Mouse (Mus musculus): Measurements from ENCODE around the gene Tcp11x2.

Tcp11x2 gene

DNA sequence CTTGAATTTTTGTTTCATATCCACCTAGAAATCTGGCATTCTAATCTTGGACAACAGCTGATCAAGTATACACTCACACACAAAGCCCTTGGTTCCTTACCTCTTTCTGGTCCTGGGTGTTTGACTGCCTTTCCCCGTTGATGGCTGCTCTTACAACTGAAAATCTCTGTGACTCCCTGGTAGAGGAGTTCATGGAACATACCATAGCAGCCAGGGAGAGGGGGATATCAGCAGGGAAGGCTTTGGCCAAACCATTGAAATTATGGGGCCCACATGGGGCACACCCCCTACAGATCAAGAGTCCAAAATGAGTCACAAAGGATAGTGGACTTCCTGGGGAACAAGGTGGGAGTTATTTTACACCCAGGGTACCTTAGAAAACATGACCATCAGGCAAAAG, at the start of gene Tcp11x2:
Tcp11x2 (minus strand) TSS at position 158 of the 400 bp plus-strand sequence.
- in situ Hi-C loops (cut with MboI, MseI), result no loop called here

DNA sequence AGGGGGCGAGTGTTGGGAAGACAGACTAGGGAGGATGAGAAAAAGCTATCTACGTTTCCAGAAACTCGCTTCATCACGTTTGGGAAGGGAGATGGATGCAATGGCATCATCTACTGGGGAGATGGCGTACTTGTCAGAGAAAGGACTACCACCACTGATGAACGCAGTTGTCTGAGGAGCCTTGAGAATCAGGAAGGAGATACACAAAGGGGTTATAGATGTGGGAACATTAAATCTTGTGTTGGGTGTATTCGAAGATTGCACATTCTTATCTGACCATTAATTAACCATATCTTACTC, 49.4 kb upstream of the Tcp11x2 start:
- in situ Hi-C loops (cut with MboI, MseI), result no loop called here

DNA sequence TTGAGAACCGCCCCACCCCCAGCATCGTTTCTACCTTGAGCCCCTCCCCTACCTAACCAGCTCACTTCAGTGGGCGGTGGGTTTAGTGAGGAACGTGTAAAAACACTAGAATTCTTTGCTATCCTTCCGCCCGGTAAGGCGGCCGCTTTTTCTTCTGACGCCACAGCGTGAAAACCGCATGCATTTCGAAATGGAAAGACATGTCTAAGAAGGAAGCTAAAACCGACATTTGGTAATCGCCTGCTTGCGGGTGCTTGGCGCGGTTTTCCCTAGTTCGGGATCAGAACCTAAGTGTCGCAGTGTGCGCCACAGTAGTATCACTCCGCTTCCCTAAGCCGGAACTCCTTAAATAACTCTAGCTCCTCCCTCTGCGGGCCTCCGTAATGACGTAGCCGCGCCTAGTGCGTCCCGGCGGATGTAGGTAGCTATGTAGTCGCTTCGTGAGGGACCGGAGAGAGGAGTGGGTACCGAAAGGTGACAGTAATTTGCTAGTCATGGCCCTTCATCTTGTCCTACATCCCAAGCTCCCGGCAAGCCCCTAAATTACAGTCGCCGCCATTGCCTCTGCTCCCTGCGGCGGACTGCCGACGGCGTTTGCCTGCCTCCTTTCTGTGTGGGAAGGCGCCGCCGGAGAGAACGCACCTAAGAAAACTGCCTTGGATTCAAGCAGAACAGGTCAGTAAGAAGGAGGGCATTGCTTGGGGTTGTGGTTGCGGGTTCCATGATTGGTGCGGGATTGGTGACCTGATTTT, 48.9 kb upstream of the Tcp11x2 start, which contains the start of the genes Armcx5 and Gprasp1:
Armcx5 (plus strand) TSS at position 430 of the 752 bp plus-strand sequence.
Gprasp1 (plus strand) TSS at position 430 of the 752 bp plus-strand sequence.
- in situ Hi-C loops (cut with MboI, MseI), result no loop called here

DNA sequence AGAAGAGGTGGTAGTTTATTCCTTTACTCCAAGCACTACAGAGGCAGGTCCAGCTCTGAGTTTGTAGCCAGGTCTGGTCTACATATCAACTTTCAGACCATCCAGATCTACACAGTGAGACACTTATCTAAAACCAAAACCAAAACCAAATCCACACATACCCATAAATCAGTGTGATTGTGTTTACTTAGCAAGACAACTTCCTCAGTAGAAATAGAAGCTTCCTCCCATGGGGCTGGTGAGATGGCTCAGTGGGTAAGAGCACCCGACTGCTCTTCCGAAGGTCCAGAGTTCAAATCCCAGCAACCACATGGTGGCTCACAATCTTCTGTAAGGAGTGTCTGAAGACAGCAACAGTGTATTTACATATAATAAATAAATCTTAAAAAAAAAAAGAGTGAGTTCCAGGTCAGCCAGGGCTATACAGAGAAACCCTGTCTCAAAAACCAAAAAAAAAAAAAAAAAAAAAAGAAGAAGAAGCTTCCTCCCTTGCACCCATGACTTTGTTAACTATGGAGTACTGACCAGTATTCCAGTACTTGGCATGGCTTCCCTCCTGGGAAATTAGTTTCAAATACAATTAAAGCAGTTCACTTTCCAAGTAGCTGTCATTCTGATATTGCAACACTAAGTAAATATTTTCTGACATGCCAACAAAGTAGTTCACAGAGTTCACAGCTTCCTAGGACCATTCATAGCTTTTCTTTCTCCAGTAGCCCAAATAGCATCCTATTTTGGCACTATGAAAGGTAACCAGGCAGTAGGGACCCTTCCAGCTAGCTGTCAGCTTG, 45.3 kb upstream of the Tcp11x2 start:
- in situ Hi-C loops (cut with MboI, MseI), result no loop called here

DNA sequence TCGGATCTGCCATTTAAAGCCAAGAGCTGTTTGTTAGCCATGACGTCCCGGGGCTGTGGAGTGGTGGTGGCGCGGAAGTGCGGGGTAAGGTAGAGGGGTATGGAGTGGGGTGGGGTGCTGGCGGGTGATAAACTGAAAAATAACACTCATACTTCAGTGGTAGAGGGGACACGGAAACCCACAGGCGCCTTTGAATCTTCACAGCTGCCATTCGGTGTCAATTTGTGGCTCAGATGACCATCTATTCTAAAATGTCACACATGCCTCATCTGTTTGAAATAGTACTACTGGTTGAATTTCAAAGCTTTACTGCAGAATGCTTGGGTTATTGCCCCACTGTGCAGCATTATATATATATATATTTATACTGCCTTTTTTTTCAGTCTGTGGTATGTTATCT, 31.6 kb upstream of the Tcp11x2 start, which contains the start of gene Tmsb15a:
Tmsb15a (minus strand) TSS at position 101 of the 400 bp plus-strand sequence.
- in situ Hi-C loops (cut with MboI, MseI), result loop anchor here (5.0 kb wide), 1 partner anchor 138 kb away; no protein-coding TSS in a partner anchor

DNA sequence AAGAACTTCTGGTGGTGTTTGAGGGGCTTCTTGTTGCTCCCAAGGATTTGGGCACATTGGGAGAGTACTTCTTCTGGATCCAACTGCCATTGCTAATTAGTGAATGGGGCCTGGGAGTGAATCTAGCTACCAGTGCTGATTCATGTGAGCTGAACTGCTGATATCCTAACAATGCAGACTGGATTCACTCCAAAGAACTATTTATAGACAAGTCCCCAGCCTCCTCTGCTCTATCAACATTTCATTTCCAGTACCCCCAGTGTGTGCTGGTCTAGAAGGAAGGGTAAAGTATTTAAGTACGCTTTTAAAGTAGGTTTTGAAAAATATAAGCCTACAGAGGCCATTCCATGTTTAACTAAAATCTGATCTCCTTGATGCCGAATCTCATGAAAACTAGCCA, 19.3 kb upstream of the Tcp11x2 start:
- in situ Hi-C loops (cut with MboI, MseI), result no loop called here

DNA sequence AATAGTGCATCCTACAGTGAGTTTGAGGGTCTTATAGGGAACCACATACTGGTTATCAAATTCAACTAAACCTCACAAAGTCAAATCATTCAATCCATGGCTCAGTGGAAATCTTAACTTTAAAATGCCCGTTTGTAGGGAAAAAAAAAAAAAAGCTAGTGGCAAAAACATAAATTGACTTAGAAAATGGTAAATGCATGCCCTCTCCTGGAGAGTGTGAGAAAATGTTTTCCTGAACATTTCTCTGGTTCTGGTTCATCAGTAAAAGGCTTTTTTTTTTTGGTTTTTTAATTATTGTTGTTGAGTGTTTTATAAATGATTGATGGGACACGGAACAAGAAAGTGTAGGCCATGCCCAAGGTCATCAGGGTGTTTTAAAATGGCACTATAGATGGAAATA, 10.8 kb upstream of the Tcp11x2 start:
- in situ Hi-C loops (cut with MboI, MseI), result no loop called here

DNA sequence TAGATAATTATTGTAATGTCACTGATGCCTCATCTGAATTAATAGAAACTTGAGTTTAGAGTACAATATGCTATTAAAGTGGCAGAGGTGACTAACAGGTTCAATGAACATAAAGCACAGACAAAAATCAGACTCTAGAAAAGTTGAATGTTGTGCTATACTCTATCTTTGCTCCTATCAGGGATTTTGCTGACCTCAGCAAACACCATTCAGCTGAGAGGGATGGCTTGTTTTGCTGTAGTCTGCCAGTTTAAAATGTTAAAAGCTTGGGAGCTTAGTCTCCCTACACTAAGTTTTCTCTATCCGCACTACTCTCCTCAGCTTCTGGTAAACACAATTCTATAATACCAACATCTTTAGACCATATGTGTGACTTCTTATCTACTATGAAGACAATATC, 9.5 kb upstream of the Tcp11x2 start:
- in situ Hi-C loops (cut with MboI, MseI), result no loop called here

DNA sequence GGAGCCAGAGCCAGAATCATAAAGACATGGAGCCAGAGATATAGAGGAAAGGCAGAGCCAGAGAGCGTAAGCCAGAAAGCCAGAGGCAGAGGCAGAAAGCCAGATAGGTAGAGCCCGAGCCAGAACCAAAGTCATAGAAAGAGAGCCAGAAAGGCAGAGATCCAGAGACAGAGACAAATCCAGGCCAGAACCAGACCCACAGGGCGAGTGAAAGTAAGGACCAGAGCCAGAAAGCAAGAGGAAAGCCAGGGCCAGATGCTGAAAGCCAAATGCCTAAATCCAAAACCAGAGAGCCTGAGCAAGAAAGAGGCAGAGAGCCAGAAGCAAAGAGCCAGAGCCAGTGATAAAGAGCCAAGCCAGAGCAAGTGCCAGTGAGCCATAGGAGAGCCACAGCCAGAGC, 5.8 kb downstream of the Tcp11x2 start:
- in situ Hi-C loops (cut with MboI, MseI), result no loop called here

DNA sequence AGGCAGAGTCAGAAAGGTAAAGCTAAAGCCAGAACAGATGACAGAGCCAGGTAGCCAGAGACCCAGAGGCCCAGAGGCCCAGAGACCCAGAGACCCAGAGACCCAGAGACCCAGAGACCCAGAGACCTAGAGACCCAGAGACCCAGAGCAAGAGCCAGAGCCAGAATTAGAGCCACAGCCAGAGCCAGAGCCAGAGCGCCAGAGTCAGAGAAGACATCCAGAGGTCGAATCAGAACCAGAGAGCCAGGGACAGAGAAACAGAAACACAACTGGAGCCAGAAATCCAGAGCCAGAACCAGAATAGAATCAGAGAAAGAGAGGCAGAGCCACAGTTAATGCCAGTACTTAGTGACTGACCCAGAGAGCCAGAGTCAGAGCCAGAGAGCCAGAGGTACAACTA, 11.7 kb downstream of the Tcp11x2 start:
- in situ Hi-C loops (cut with MboI, MseI), result no loop called here

DNA sequence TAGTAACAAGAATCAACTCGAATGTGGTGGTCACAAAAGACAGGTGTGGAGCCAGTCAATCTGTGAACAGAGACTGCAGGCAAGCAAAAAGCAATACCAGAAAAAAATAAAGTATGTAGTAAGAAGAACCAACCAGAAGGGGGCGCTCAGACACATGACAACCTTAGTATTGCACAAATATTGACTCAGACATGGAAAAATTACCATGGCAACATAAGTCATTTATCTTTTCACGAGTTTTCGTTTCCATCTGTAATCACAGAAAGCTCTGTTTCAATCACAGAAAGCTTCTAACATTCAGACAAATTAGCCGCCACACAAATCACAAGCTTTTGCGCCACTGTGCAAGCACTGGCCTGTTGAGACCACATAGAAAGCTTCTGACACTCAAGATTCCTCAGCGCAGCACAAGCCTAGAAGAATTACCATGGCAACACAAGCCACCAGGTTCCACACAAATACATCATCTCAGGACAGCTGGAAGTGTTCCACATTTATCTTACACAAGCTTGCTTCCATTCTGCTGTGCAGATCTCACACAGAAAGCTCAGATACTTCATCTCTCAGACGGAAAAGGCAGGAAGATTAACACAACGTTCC, 41.3 kb downstream of the Tcp11x2 start:
- in situ Hi-C loops (cut with MboI, MseI), result no loop called here

DNA sequence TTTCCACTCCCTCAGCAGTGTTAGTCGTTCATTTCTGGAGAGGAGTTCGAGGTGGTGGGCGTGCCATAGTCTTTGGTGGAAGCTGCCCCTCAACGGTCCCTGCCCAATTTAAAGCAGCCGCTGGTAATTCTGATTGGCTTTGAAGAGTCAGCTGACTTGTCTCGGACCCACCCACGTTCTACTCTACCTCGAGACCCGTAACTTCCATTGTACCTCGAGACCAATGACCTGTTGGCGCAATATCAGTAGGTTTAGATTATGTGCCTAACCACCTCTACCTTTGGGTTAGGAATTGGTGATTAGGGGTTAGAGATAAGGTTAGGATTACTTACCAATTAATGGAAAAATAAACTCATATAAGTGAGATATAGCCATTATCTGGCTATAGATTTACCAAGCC, 66.0 kb downstream of the Tcp11x2 start, which contains the start of gene Prame:
Prame (minus strand) TSS at position 101 of the 400 bp plus-strand sequence.
- in situ Hi-C loops (cut with MboI, MseI), result no loop called here

Data from T-helper 1 cell (primary cell).